Mouse (Mus musculus): ENCODE results near the gene Susd4. TPM values are rescaled to one million over a fixed set of nuclear protein-coding genes. Genes with fewer than 3 reads are reported as not detected.
A peak's percentile ranks its signal among the peaks of the same experiment; 100 is the strongest.

Gene Susd4
- 1 to 10 TPM; 2.4 to 2.6 TPM for polyA plus RNA-seq (2017; shearing (Covaris generic))

DNA sequence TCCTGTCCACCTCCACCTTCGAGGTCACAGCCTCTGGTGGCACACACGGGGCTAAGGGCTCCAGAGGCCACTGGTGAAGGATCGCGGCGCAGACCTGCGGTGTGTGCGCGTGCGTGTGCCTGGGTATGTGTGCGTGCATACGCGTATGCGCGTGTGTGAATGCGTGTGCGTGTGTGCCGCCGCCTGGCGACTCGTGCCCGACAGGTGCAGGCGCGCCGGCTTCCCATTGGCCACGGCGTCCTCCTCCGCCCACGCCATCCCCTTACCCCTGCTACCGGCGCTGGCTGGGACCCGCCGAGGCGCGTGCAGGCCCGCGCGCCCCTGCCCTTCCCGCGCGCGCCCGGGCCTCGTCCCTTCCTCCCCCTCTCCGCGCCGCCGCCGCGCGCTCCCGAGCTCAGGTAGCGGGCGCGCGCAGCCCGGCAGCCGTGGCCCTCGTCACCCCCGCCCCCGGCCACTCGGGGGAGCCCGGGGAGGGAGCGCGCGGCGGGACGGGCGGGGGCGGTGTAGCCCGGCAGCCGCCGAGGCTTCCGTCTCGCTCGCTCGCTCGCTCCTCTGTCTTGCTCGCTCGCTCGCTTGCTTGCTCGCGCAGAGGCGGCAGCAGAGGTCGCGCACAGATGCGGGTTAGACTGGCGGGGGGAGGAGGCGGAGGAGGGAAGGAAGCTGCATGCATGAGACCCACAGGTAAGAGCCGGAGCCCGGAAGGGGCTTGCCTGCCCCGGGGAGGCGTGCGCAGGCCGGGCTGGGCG, at the start of gene Susd4:
Susd4 (plus strand) TSS at position 145 of the 746 bp plus-strand sequence.
- peak; percentile 86 for ATAC-seq

DNA sequence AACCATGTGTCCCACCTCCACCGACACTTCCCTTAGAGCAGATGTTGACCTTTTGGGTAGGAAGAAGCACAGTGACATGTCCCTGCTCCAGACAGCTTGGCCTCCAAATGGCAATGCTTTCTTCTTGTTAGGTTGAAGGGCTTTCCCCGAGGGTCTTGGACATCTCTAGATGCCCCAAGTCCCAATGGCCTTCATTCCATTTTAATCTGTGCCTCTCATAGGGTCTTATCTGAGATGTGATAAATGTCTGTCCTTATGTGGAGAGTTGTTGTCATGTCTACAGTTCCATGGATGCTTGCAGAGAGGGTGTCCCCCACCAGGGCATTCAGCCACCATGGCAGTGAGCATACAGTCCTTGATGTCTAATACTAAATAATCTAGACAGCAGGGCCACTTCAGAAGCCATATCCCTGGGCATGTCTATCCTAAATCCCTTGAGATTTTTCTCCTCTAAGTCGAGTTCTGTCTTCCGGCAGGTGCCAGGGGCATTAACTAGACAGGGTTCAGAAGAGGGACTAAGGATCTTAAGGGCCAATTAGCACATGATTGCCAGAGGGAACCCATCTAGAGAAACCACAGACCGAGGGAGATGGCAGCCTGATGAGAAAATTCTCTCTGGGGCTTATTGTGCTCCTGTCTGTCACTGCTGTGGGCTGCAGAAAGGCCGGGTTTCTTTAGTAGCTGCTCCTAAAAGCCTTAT, 49.3 kb upstream of the Susd4 start:
- ATAC-seq, result no peak

DNA sequence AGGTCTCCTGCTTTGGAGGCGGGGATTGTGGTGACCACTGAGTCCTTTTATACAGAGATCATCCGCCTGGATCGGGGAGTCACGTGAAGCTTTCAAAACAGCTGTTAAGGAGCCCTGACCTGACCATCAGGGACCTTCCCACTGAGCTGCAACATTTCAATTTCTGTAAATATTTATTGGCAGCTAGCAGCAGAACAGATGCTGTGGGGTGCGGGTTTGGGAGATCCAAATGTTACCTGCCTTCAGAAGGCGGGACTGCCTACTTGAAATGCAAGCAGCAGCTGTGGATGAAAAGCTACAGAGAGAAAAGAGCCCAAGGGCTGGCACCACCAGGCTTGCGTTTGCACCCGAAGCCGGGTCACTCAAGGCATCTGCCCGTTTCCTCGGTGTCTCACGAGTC, 36.1 kb upstream of the Susd4 start:
- ATAC-seq, result no peak

DNA sequence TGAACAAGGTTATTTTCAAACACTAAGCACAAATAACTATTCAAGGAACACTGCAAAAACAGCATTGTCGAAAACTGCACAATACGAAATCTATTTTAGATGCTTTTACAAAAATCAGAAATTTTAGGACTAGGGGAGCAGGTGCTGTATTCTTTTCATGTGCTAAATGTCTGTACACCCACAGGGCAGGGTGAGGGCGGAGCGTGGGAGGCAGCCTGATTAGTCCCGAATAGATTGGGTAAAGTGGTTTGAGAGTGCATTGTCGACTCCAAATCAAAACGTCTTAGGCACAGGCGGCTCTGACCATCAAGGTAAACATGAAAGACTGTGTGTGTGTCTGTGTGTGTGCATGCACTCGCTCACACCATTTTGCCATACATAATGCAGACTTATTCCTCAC, 34.7 kb upstream of the Susd4 start:
- ATAC-seq, result no peak

GRCm38 (mm10) chr1:182732695-182733094, 31.0 kb upstream of the Susd4 start:
- ATAC-seq, result no peak

GRCm38 (mm10) chr1:182735891-182736290, 27.8 kb upstream of the Susd4 start:
- no peak for ATAC-seq

DNA sequence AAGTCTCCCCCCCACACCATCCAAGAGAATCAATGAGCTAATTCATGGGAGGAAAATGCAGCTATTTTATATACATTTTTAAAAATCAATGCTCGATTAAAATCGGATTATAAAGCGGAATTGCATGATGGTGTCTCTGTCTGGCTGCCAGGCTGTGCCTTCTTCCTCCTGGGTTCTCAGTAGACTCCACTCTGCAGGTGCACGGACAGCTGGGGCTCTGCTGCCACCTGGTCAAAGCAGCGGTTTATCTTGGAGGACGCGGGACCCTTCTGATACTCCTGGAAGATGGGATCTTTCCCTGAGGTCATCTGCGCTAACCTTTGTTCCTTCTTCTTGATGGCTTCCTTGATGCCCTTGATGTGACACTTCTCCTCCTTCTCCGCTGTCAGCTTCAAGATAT, 16.6 kb upstream of the Susd4 start:
- ATAC-seq, result no peak

GRCm38 (mm10) chr1:182747834-182748233, 15.8 kb upstream of the Susd4 start:
- no peak for ATAC-seq

GRCm38 (mm10) chr1:182749080-182749479, 14.6 kb upstream of the Susd4 start, which contains the start of gene Ccdc185:
TSS of gene Ccdc185 (minus strand) at chr1:182749180.
- ATAC-seq, result no peak

- no peak for ATAC-seq
Measured at GRCm38 (mm10) chr1:182751301-182751700, 12.4 kb upstream of the Susd4 start.

- ATAC-seq, result no peak
Measured at GRCm38 (mm10) chr1:182753694-182754093, 10.0 kb upstream of the Susd4 start.

- ATAC-seq, result no peak
Measured at GRCm38 (mm10) chr1:182754865-182755264, 8.8 kb upstream of the Susd4 start.

DNA sequence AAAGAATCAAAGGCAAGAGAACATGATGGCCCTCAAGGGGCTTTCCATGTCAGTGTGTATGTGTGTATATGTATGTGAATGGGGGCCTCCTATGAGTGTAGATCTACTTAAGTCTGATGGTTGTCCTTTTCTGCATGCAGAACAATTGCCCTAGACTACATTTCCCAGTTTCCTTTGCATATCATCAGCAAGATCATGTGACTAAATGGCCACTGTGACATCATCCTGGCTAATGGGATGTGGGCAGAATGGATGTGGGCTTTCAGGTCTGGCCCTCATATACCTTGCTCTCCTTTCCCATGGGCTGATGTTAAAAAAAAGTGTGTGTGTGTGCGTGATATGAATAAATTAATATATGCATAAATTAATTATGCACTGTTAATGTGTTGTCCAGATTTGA, 4.9 kb upstream of the Susd4 start:
- ATAC-seq, result no peak

DNA sequence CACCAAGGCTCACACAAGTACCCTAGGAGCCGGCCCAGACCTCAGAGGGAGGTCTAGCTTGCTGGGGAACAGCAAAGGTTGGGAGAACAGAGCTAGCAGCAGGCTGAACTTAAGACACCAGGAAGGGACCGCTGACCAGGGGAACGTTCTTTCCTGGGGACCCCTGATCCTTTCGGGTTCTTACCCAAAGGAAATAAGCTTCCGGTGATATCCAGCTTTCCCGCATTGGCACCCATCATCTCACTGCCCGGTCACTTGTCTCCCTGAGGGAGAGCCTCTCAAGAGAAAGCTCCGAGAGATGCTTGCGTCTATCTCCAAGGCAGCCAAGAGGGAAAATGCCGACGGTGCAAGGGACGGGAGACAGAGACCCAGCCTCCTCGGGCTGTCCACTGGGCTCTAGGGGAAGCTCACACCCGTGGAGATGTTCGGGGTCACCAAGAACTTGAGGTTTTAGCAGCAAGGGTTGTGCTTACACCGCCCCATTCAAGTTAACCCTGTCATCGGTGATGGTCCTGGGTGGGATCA, 407 bp upstream of the Susd4 start:
- no peak for ATAC-seq

DNA sequence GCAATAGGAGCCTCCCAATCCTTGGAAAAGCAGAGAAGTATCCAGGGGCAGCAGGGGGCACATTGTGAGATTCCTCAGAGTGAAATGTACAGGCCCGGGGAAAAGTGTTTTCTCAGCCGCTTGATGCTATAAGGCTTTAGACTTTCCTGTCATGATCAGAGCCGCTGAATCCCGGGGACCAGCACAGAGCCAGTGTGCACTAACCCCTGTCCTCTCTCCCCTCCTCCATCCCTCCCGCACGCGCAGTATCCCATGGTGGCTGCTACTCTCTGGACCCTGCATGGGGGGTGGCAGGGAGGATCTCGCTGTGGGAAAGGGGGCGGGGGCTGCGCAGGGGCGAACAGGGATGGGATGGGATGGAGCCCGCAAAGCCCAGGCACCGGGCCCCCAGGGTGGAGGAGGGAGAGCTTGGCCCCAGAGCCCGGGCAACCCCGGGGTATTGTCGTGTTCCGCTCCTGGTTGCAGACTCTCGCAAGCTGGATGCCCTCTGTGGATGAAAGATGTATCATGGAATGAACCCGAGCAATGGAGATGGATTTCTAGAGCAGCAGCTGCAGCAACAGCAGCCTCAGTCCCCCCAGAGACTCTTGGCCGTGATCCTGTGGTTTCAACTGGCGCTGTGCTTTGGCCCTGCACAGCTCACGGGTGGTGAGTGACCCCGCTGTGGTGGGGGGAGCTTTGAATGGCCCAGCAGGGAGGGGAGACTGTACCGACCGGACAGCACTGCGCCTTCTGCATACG, 1.1 kb downstream of the Susd4 start:
- ATAC-seq, result no peak

GRCm38 (mm10) chr1:182775576-182775975, 11.9 kb downstream of the Susd4 start:
- ATAC-seq, result no peak

DNA sequence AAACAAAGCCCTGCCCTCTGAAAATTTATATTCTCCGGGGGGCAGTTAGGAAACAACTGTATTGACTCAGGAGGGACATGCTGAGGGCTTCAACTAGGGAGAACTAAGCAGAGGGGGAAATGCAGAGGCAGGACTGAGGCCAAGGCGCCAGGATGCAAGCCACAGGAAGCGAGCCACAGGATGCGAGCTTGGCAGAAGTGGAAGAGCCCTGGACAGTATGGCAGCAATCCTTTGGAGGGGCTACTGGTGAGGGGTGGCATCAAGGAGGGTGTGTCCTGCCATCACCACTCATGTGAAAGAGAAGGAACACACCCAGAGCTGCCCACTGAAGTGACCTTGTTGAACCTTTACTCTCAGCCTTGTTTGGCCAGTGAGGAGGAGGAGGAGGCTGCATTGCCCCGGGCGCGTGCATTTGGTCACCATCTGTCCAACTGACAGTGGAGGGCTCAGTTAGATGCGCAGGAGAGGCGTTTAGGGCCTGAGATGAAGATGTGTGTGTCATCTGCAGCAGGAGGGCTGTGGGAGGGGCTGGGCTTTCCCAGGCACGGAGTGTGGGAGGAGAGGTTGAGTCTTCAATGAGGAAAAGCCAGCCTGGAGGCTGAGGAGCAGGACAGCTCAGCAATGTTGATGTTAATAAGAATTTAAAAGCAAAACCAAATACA, 13.2 kb downstream of the Susd4 start:
- no peak for ATAC-seq

GRCm38 (mm10) chr1:182778225-182778624, 14.6 kb downstream of the Susd4 start:
- no peak for ATAC-seq

GRCm38 (mm10) chr1:182779024-182779520, 15.4 kb downstream of the Susd4 start:
- no peak for ATAC-seq

GRCm38 (mm10) chr1:182783774-182784173, 20.1 kb downstream of the Susd4 start:
- ATAC-seq, result no peak

GRCm38 (mm10) chr1:182784784-182785183, 21.1 kb downstream of the Susd4 start:
- no peak for ATAC-seq

DNA sequence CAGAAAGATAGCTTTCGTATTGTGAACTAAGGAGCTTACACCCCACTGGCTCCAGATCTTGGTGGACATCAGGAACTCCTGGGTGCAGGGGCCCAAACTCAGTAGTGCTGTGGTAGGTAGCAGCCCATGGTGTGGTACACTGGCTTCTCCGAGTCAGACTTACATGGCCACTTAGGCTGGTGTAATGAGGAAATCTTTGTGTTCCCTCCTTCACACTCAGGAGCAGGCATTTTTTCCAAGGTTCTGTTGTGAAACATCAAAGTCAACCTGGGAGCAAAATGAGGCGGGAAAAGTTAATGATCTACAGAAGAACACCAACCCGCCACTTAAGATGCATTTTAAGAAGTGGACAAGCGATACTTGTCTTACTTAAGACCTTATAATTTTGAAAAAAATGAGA, 21.8 kb downstream of the Susd4 start:
- ATAC-seq, result no peak

Measured in CD4-positive, CD25-positive, alpha-beta regulatory T cell, adult 4 months (primary cell).